Mouse (Mus musculus): ENCODE measurements around the gene Gm49661. TPM values are rescaled to one million over a fixed set of nuclear protein-coding genes. Genes with fewer than 3 reads are reported as not detected.

The Gm49661 gene
- total RNA-seq (2021) = not detected
- long read RNA-seq, experiment 1 = 0 reads
- long read RNA-seq, experiment 2 = 0 reads

- DNase-seq = peak; percentile 76
Observed at GRCm38 (mm10) chr8:84969241-84970134, at the start of gene Gm49661, which contains the start of the genes Prdx2 and Rnaseh2a. Gm49661 (minus strand) TSS chr8:84969433. Prdx2 (plus strand) TSS chr8:84969587. Rnaseh2a (minus strand) TSS chr8:84969767.

- no peak for DNase-seq
Observed at GRCm38 (mm10) chr8:85017209-85017608, 48.0 kb upstream of the Gm49661 start.

- DNase-seq = no peak
Observed at GRCm38 (mm10) chr8:85016724-85017123, 47.5 kb upstream of the Gm49661 start.

GRCm38 (mm10) chr8:85014431-85014830, 45.2 kb upstream of the Gm49661 start, which contains the start of gene Best2:
Best2 (minus strand) TSS chr8:85014531.
- no peak for DNase-seq

- DNase-seq = peak; percentile 59
Observed at GRCm38 (mm10) chr8:85013230-85013840, 44.1 kb upstream of the Gm49661 start.

- DNase-seq = no peak
Observed at GRCm38 (mm10) chr8:85011242-85011641, 42.0 kb upstream of the Gm49661 start.

GRCm38 (mm10) chr8:85007686-85008085, 38.5 kb upstream of the Gm49661 start:
- peak; percentile 60 for DNase-seq

GRCm38 (mm10) chr8:84997649-84998295, 28.5 kb upstream of the Gm49661 start:
- peak; percentile 94 for DNase-seq

- DNase-seq = no peak
Observed at GRCm38 (mm10) chr8:84996978-84997377, 27.7 kb upstream of the Gm49661 start.

GRCm38 (mm10) chr8:84995680-84996079, 26.4 kb upstream of the Gm49661 start:
- DNase-seq = peak; percentile 56

- no peak for DNase-seq
Observed at GRCm38 (mm10) chr8:84994375-84994774, 25.1 kb upstream of the Gm49661 start.

GRCm38 (mm10) chr8:84990836-84991235, 21.6 kb upstream of the Gm49661 start:
- DNase-seq = no peak

- DNase-seq = peak; percentile 95
Observed at GRCm38 (mm10) chr8:84990349-84990748, 21.1 kb upstream of the Gm49661 start, which contains the start of gene Hook2. Hook2 (plus strand) TSS chr8:84990603.

- DNase-seq = peak; percentile 95
Observed at GRCm38 (mm10) chr8:84989810-84990209, 20.6 kb upstream of the Gm49661 start.

GRCm38 (mm10) chr8:84989311-84989731, 20.1 kb upstream of the Gm49661 start:
- DNase-seq = peak; percentile 33

- no peak for DNase-seq
Observed at GRCm38 (mm10) chr8:84987903-84988302, 18.7 kb upstream of the Gm49661 start.

- DNase-seq = no peak
Observed at GRCm38 (mm10) chr8:84987388-84987787, 18.2 kb upstream of the Gm49661 start.

- DNase-seq = no peak
Observed at GRCm38 (mm10) chr8:84986379-84986945, 17.2 kb upstream of the Gm49661 start.

- peak; percentile 77 for DNase-seq
Observed at GRCm38 (mm10) chr8:84985684-84986378, 16.6 kb upstream of the Gm49661 start.

- no peak for DNase-seq
Observed at GRCm38 (mm10) chr8:84985049-84985683, 15.9 kb upstream of the Gm49661 start.
